8 mouse cellular contexts compared by ENCODE assay signal in the genomic region with DNA sequence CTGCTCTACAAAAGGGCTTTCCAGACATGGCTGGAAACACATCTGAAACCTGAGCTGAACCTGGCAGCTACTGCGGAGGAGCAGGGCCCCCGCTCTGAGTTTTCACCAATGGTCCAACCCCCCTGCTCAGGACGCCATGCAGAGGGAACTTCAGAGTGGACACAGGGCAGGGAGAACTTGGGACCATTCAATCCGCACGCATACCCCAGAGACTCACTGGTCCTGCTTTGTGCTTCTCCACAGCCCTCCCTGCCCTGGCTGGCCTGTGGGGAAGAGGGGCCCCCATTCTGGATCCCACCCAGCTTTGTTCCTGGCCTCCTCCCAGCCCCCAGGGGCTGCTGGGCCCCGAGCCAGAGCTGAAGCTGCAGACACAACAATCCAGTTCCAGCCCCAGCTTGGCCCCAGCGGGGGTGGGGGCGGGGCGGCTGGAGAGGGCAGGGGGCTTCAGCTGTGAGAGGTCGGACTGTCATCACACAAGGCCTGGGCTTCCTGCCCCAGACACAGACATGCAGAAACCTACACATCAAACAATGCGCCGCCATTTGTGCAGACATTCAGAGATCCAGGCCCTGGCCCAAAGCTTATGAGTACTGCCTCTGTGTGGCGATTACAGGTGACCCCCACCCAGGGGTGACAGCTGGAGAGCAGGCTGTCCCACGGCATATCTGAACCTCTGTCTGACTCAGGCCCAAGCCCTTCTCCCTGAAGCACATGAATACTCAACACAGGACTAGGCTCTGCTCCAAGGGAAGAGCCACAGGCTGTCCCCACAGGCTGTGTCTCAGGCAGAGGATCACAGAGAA. TPM values are rescaled to one million over a fixed set of nuclear protein-coding genes. Genes with fewer than 3 reads are reported as not detected.
A peak's percentile ranks its signal among the peaks of the same experiment; 100 is the strongest.
DNase-seq lines count a peak whose midpoint lies in the region; ATAC-seq lines count a peak whose summit lies in the region.
"Had no signal": no experiment of that assay in that cellular context is flagged by ENCODE, and none has a peak within 500 bp of the region (broad histone marks: within the 10 kb centered on the region; RNA-seq: fewer than 3 reads in every experiment).

No protein-coding gene starts in this region.

- peak overlapping the region; percentile 7; the same call in 1 of the 2 replicates for H3K4me2 ChIP-seq in forebrain, embryonic 15.5 days (replicated peaks)
- H3K4me2 ChIP-seq in hindbrain, embryonic 14.5 days (replicated peaks): no peak overlapping the region
- no peak overlapping the region for H3K4me2 ChIP-seq in midbrain, embryonic 11.5 days
- H3K4me2 ChIP-seq: liver, embryonic 15.5 days had no signal

- DNase-seq in urinary bladder, postnatal 4 days (ENCODE audit: low spot score in 2 of 2): peak; percentile 83 to 85
- DNase-seq in urinary bladder, postnatal 36 days (ENCODE audit: low spot score in 2 of 2): no peak
- DNase-seq in hindbrain, embryonic 14.5 days (ENCODE audit: low spot score): peak; percentile 79
- DNase-seq in midbrain, embryonic 11.5 days (ENCODE audit: low spot score, missing footprints): peak; percentile 95
- DNase-seq in thymus, postnatal 10 days (ENCODE audit: low spot score in 2 of 2): no peak
- DNase-seq in layer of hippocampus, adult 9-11 months: no peak

- 15% methylated on average over 14 of the region's 14 CpGs for WGBS in forebrain, embryonic 15.5 days
- WGBS in hindbrain, embryonic 14.5 days: 12% methylated on average over 14 of the region's 14 CpGs
- 28% methylated on average over 14 of the region's 14 CpGs for WGBS in midbrain, embryonic 11.5 days

- peaks cover 7% of the 10 kb centered on the region for H3K36me3 ChIP-seq in forebrain, embryonic 15.5 days
- H3K36me3 ChIP-seq in hindbrain, embryonic 14.5 days (replicated peaks; ENCODE audit: control insufficient read depth, insufficient read depth): peaks cover 39% of the 10 kb centered on the region
- peaks cover 2% of the 10 kb centered on the region for H3K36me3 ChIP-seq in midbrain, embryonic 11.5 days (ENCODE audit: control insufficient read depth, insufficient read depth, low read length)
- H3K36me3 ChIP-seq: liver, embryonic 15.5 days had no signal

- H3K4me3 ChIP-seq in forebrain, embryonic 15.5 days: no peak overlapping the region
- no peak overlapping the region for H3K4me3 ChIP-seq in hindbrain, embryonic 14.5 days (replicated peaks; ENCODE audit: low read length)
- H3K4me3 ChIP-seq in midbrain, embryonic 11.5 days (ENCODE audit: low read depth, low read length): no peak overlapping the region
- H3K4me3 ChIP-seq: liver, embryonic 15.5 days had no signal

- ATAC-seq in forebrain, embryonic 15.5 days (replicated peaks): peak; percentile 73
- peak; percentile 70 for ATAC-seq in hindbrain, embryonic 14.5 days (ENCODE audit: low FRiP score)
- ATAC-seq in midbrain, embryonic 11.5 days (ENCODE audit: low FRiP score): peak; percentile 77

- no peaks in the 10 kb centered on the region for H3K27me3 ChIP-seq in forebrain, embryonic 15.5 days
- no peaks in the 10 kb centered on the region for H3K27me3 ChIP-seq in hindbrain, embryonic 14.5 days (ENCODE audit: control insufficient read depth, insufficient read depth, low read length)
- H3K27me3 ChIP-seq in midbrain, embryonic 11.5 days (ENCODE audit: control insufficient read depth, insufficient read depth, low read length): no peaks in the 10 kb centered on the region
- H3K27me3 ChIP-seq: liver, embryonic 15.5 days had no signal

- peak overlapping the region; percentile 92 for H3K27ac ChIP-seq in forebrain, embryonic 15.5 days (replicated peaks)
- H3K27ac ChIP-seq in hindbrain, embryonic 14.5 days: peak overlapping the region; percentile 73
- H3K27ac ChIP-seq in midbrain, embryonic 11.5 days (ENCODE audit: low read depth, low read length): peak overlapping the region; percentile 82
- H3K27ac ChIP-seq: liver, embryonic 15.5 days had no signal

- peaks cover 50% of the 10 kb centered on the region for H3K4me1 ChIP-seq in forebrain, embryonic 15.5 days
- H3K4me1 ChIP-seq in hindbrain, embryonic 14.5 days (replicated peaks; ENCODE audit: control insufficient read depth, insufficient read depth, low read length): peaks cover 26% of the 10 kb centered on the region
- peaks cover 18% of the 10 kb centered on the region for H3K4me1 ChIP-seq in midbrain, embryonic 11.5 days (ENCODE audit: control insufficient read depth, insufficient read depth, low read length)
- H3K4me1 ChIP-seq: liver, embryonic 15.5 days had no signal

- no peaks in the 10 kb centered on the region for H3K9me3 ChIP-seq in forebrain, embryonic 15.5 days
- H3K9me3 ChIP-seq in hindbrain, embryonic 14.5 days (ENCODE audit: control insufficient read depth, low read length): no peaks in the 10 kb centered on the region
- H3K9me3 ChIP-seq in midbrain, embryonic 11.5 days (ENCODE audit: control insufficient read depth, low read length): no peaks in the 10 kb centered on the region
- H3K9me3 ChIP-seq: liver, embryonic 15.5 days had no signal

- peak overlapping the region; percentile 25; the same call in 1 of the 2 replicates for H3K9ac ChIP-seq in forebrain, embryonic 15.5 days (replicated peaks)
- peak overlapping the region; percentile 22; the same call in 1 of the 2 replicates for H3K9ac ChIP-seq in hindbrain, embryonic 14.5 days
- peak overlapping the region; percentile 1 for H3K9ac ChIP-seq in midbrain, embryonic 11.5 days (ENCODE audit: low read length)
- H3K9ac ChIP-seq: liver, embryonic 15.5 days had no signal

RNA-seq across cellular contexts. Expression of a gene that starts 10.8 kb away (rescaled TPM):
- 215 and 229 TPM in 2 replicates for polyA plus RNA-seq in forebrain, embryonic 15.5 days (2015; fragmentation: Nextera tagmentation; extraction: Ambion mirVana)
- polyA plus RNA-seq in hindbrain, embryonic 14.5 days (2014; fragmentation: Nextera tagmentation; extraction: Ambion mirVana): 164 and 190 TPM in 2 replicates
- polyA plus RNA-seq in midbrain, embryonic 11.5 days (2014; fragmentation: Nextera tagmentation; extraction: Ambion mirVana): 250 and 254 TPM in 2 replicates

RNA-seq across cellular contexts. Expression of a gene that starts 34.3 kb away (rescaled TPM):
- 123 and 127 TPM in 2 replicates for polyA plus RNA-seq in forebrain, embryonic 15.5 days (2015; fragmentation: Nextera tagmentation; extraction: Ambion mirVana)
- 176 and 178 TPM in 2 replicates for polyA plus RNA-seq in hindbrain, embryonic 14.5 days (2014; fragmentation: Nextera tagmentation; extraction: Ambion mirVana)
- polyA plus RNA-seq in midbrain, embryonic 11.5 days (2014; fragmentation: Nextera tagmentation; extraction: Ambion mirVana): 28.5 and 33.4 TPM in 2 replicates

RNA-seq across cellular contexts. Expression of a gene that starts 39.3 kb away (rescaled TPM):
- polyA plus RNA-seq in forebrain, embryonic 15.5 days (2015; fragmentation: Nextera tagmentation; extraction: Ambion mirVana): 8.3 and 10.2 TPM in 2 replicates
- 5.0 and 5.4 TPM in 2 replicates for polyA plus RNA-seq in hindbrain, embryonic 14.5 days (2014; fragmentation: Nextera tagmentation; extraction: Ambion mirVana)
- 6.3 and 8.3 TPM in 2 replicates for polyA plus RNA-seq in midbrain, embryonic 11.5 days (2014; fragmentation: Nextera tagmentation; extraction: Ambion mirVana)

RNA-seq across cellular contexts. Expression of a gene that starts 57.1 kb away (rescaled TPM):
- polyA plus RNA-seq in forebrain, embryonic 15.5 days (2015; fragmentation: Nextera tagmentation; extraction: Ambion mirVana): 50.5 and 55.8 TPM in 2 replicates
- polyA plus RNA-seq in hindbrain, embryonic 14.5 days (2014; fragmentation: Nextera tagmentation; extraction: Ambion mirVana): 44.2 and 46.9 TPM in 2 replicates
- 40.0 and 43.5 TPM in 2 replicates for polyA plus RNA-seq in midbrain, embryonic 11.5 days (2014; fragmentation: Nextera tagmentation; extraction: Ambion mirVana)

Comparison
In these comparisons a context has a peak if more than half of its experiments do, and no peak if none do; other contexts are left out.
1. DNase-seq: peak in urinary bladder, postnatal 4 days (2 of 2), hindbrain, embryonic 14.5 days (single experiment) and midbrain, embryonic 11.5 days (single experiment); none in urinary bladder, postnatal 36 days (0 of 2), thymus, postnatal 10 days (0 of 2) and layer of hippocampus, adult 9-11 months (single experiment).
2. Peak in every context shown above with its lines, with median percentiles within 50 percentile points of each other: ATAC-seq, H3K27ac ChIP-seq and H3K9ac ChIP-seq.